Mouse (Mus musculus) stomach, postnatal 0 days (tissue): ENCODE results near the gene Ift57.

Experiments used
- CTCF ChIP-seq: IDR thresholded peaks from 2 replicates; pipeline ENCODE4 v1.5.1; 2016; ENCODE audit warnings: antibody characterized with exemption, low read depth, mild to moderate bottlenecking, moderate library complexity
- EP300 ChIP-seq: optimal IDR thresholded peaks from 2 replicates; pipeline ENCODE3; 2016; ENCODE audit warnings: antibody characterized with exemption

GRCm38 (mm10) chr16:49807862-49808430, 108.9 kb downstream of the Ift57 start:
- TF ChIP-seq CTCF = no peak
- TF ChIP-seq EP300 = no peak
